Mouse (Mus musculus) induced T-regulatory cell, adult 2 months (primary cell): ENCODE data around the gene Cel.

Experiments
- DNase-seq: peaks from one replicate; pipeline ENCODE4 v3.0.0-alpha.2; 2012; ENCODE audit warnings: low read depth

Cel gene

DNA sequence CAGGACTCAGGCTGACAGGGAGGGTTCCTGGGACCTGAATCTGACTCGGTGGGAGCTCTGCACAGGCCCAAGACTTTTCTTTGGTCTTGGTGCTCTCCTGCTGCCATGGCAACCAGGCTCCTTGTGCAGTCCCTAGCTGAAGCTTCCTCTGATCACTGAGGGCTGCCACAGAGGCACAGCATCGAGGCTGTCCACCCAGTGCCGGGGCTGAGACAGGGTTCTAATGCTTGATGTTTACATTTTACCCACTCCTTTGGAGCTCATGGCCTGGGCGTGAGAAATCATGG is 25.6 kb downstream of the Cel start:
- DNase-seq = peak; percentile 55

DNA sequence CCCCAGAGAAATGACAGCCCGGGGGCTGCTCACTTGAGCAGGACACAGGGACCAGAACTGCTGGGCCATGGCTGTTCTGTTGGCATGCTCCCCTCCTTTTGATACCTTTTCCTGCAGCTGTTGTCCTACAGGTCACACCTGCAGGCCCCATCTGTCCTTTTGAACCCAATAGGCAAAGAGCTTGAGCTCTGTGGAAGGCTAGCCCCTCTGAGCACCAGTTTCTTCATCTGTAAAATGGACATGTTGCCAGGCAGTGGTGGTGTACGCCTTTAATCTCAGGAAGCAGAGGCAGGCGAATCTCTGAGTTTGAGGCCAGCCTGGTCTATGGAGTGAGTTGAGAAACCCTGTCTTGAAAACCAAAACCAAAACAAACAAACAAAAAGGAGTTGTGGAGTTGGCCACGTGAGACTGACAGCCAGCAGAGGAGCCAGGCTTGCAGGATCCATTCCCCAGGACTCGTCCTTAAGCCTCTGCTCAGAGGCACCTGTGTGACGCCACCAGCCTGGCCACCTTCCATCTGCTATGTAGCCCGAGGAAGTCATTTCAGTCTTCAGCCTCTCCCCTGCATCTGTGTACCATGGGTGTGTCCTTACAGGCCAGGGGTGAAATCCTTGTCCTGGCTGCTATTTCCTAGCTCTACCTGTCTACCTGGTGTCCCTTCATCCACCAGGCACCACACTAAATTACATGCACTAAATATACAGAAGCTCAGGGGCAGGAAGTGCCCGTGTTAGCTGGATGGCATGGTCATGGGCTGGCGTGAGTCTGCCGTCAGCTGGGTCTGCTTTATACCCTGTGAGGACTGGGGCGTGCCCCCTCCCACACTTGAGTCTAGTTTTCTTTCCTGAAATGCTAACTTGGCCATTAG is 26.2 kb downstream of the Cel start:
- DNase-seq = peak; percentile 43

DNA sequence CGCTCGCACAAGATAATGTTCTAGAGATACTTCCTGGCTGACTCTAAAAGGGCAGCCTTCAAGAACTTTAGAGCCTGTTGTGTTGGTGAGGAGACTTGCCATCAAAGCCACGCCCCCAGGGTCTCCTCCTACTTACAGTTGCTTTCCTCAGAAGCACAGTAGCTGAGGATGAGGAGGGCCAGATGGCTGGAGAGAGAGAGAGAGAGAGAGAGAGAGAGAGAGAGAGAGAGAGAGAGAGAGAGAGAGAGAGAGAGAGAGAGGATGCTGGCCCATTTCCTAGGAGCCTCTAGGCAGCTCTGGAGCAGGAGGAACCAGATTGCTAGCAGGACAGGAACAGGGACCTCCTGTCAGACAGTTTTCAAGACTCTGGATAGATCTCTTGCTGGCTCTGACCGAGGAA is 27.0 kb downstream of the Cel start:
- DNase-seq = peak; percentile 56

DNA sequence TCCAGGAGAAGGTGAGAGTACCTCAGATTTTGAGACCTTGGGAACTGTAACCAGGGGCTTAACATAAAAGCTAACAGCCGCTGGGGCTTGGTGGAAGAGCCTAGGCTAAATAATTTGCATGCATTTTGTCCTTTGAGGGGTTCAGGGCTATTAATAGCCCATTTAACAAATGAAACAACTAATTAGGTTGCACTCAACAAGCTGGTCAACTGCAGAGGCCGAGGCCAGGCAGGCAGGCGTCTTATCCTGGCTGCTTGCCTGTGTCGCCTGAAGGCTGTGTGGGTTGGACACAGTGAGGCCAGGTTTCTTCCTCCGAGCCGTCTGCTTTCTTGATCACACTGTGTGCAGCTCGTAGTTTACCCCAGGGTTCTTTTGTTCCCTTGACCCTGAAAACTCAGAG is 27.6 kb downstream of the Cel start:
- no peak for DNase-seq

DNA sequence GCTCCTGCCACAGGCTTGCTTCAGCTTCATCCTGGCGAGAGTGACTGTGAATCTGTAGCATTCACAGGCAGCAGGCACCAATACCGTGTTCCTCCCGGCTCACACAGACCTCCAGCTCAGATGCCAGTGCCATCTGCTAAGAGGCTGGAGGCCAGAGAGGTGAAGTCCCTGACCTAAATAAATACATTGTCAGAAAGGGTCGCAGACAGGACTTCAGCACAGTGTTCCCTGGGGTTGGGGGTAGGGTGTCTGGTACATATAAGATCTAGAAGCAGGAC is 28.0 kb downstream of the Cel start:
- no peak for DNase-seq

DNA sequence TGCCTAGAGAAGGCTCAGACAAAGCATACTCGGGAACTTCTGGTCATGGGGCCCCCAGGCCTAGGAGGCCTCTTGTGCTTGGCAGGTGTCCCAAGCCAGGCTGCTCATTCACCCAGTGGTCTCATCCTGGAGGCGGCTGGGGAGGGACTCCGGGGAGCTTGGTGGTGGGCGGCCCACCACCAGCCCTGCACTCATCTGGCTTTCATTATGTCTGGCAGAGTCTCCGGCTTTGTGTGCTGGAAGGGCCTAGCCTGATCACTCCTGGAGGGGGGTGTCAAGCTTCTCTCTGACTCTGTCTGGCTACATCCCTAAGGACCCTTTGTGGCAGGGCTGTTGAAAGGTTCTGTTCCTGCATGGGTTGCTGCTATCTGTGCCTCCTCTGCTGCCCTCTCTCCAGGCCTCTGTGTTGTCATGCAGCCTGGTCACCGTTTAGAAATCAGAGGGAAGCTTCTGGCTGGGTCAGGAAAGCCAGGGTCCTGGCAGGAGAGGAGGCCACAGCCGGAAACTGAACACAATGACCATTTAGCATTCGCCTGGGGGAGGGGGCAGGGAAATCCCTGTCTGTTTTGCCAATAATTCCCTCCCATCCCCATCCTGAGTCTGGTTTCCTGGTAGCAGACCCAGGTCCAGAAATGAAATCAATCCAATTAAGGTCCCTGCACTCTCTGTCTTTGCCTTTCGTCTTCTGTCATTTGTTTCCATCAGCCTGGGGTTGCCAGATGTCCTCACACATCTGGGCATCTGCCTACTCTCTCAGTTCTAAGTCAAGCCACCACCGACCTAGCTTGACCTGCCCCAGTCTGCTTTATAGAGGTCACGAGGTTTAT is 28.6 kb downstream of the Cel start:
- peak; percentile 13 for DNase-seq

DNA sequence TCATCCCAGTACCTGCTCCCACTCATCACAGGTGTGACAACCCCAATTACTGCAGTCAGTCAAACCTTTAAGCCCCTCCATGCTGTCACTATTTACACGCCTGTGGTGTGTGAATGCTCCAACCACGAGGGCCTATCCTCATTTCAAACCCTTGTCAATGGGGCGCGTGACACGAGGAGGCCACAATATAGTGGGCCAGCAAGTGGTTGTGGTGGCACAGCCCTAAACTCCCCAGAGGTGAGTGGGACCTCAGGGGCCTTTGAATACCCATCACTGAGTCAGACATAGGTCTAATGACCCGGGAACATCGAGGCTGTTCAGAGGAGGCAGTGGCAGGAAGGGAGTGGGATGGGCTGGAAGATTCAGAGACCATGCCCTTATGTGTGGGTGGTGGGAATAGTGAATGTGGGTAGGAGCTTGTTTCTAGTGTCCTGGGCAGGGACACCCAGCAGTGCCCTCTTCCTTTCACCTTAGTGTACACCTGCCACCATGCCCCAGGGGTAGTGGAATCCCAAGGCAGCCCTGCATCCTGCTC is 29.2 kb downstream of the Cel start:
- peak; percentile 56 for DNase-seq

DNA sequence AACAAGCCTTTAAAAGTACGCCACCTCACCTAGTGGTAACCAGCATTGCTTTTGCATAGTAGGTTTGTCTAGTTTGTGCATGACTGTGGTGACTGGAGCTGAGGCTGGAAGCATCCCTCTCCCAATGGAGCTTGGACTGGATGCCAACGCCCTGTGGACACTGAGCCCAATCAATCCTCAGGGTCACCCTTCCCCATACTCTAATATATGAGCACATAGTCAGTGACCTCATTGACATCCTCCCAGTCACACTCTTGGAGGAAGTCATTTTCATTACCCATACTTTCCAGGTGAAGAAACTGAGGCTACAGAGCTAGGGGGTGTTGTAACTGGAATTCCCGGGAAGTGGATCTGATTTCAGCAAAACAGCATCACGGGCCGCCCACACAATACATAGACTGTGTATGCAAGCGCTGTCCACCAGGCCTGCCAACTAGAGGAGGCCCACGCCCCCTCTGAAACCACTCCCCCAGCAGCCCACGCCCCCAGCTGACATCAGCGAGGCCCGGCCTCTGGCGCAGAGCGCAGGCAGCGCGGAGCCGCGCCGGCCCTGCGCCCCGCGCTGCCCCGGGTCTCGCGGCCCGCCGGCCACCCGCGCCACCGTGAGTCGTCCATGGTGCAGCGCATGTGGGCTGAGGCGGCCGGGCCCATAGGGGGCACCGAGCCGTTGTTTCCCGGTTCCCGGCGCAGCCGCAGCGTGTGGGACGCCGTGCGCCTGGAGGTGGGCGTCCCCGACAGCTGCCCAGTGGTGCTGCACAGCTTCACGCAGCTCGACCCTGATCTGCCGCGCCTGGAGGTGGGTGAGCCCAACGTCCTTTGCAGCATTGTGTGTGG is 30.0 kb downstream of the Cel start:
- DNase-seq = peak; percentile 93

DNA sequence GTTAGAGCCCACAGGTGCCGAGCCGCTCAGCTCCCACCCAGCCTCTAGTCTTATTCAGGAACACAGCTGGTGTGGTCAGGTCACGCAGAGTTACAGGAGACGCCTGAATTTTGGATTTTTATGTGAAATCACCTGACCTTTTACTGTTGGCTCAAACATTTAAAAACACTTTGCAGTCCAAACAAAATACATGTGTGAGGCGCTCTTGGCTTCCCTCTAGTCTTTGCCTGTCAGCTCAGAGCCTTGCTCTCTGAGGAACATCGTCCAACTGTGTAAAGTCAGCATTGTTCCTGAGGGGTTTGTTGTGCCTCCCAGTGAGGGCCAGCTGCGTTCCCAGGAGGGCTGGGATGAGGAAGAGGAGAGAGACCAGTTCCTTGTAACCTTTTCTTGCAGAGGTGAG is 32.9 kb downstream of the Cel start:
- DNase-seq = no peak

DNA sequence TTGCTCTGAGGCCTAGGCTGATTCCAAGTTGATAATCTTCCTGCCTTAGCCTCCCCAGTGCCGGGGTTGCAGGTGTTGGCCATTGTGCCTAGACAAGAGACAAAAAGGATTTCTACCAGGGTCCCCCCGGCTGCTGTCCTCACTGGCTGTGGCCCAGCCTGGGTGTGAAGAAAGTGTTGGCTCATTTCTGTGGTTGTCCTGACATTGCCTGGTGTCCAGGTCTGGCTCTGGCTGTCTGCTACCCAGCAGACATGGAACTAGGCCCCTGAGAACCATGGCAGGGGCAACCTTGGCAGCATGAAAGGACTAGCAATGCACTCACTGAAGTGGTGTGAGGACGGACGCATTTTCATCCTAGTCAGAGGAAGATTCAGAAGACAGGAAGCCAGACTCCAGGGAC is 33.3 kb downstream of the Cel start:
- DNase-seq = no peak

DNA sequence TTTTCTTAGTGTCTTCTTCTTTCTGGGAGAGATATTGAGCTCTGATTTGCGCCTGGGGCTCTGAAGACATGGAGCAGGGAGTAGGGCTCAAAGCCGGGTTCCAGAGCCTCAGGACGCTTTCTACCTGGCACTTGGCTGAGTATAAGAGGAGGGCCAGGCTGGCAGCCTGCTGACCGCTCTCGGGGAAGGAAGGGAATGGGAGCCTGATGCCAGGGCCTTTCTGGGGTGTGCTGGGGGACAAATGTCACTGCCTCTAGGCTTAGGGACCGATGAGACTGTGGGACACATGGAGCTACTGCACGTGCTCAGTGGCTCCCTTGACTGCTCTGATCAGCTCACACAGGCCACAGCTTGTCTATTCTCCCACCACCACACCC is 34.9 kb downstream of the Cel start:
- DNase-seq = no peak

DNA sequence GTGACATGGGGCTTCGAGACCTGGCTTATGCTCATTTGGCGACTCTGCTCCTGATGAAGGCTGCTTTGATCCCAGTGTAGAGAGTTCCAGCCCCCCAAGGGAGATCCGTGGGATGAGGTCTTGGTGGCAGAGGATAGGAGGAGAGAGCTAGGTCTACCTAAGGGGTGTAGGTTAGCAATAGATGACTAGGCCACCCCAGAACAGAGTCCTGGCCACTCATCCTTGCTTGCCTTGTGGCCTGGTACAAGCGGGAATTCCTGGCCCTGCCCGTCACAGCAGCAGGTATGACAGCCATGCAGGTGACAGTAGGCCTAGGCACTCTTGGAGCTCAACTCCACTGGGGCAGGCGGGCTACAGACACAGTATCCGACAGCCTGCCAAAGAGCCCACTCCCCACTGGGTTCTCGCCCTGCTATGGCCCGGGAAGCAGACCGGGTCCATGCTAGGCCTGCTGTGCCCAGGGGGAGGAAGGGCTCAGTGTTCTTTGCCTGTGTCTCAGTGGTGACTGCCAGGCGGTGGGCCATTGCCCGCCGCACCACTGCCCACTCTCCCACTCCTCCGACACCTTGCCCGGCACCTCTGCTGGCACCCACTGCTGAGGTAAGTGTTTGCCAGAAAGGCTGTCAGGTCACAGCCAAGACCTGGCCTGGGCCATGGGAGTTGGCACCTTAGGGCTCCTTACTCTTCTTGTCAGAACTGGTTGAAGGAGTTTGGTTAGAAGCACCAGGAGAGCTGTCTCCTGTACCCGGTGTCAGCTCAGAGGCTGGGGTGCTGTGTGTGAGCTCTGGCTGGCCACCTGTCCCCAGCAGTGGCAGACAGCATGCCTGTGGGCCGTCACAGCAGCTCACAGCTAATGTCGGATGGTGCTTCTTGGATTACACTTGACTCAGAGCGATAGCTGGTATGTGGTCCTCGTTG is 35.5 kb downstream of the Cel start:
- DNase-seq = no peak

DNA sequence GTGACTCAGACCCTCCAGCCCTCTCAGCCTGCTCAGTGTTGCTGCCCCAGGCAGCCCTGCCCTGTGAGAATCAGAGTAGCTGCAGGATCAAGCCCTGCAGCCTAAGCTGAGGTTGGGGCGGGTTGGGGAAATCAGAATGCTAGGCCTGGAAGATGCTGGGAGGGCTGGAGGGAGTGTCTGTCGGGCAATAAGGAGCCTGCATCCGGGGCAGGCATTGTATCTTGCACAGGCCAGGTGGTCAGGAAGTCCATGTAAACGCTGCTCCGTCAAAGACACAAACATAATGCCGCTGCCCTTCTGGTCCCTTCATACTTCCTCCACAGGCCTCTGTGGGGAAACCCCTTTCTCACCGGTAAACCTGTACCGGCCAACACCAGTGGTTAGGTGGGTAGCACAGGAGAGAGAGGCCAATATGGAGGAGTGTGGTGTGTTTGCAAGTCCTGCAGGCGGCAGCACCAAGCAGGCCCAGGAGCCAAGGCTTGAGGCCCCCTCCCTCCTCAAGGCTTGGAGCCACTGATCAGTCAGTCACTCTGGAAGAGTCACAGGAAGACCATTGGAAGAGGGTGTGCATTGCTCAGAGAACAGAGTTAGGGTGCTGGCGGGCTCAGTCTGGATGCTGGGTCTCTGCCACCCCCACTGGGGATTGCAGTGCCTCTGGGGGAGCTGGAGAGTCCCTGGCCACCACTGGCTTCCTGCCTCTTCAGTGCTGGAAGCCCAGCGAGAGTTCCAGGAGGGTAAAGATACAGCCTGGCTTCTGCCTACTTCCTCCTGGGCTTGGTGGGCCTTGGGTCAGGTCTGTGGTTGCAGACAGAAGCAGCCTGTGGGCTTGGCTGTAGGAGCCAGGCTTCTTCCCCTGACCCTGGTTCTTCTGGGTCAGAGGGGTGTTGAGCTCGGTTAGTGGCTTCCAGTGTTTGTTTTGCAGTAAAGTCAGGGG is 37.0 kb downstream of the Cel start:
- peak; percentile 90 for DNase-seq

DNA sequence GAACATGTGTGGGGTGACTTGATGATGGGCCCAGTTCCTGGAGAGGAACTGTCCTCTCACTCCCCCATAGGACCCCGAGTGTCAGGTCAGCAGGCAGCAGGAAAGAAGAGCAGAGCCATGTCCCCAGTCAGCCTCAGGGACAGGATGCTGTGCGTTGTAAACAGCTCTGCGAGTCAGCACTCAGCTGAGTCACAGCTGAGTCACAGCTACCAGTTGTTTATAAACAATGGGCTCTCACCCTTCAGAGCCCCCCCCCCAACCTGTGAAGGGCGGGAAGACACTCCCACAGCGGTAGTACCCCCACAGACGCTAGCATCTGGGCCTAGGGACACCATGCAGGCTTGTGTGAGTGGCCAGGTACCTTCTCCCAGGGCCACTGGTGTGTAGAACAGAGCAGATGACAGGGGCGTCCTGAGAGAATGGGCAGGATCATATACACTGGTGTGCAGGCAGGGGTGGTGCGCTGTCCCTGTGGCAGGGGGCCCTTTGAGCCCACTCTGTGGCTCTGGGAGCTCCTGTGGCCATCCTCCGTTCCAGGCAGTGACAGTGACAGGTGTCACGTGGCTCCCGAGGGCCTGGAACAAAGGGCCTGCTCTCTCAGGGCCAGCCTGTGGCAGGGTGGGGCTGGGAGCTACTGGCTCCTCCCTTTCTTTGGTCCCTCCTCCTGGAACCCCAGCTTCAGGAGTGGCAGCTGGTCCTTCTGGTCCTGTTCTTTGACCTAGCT is 37.8 kb downstream of the Cel start:
- DNase-seq = peak; percentile 91

DNA sequence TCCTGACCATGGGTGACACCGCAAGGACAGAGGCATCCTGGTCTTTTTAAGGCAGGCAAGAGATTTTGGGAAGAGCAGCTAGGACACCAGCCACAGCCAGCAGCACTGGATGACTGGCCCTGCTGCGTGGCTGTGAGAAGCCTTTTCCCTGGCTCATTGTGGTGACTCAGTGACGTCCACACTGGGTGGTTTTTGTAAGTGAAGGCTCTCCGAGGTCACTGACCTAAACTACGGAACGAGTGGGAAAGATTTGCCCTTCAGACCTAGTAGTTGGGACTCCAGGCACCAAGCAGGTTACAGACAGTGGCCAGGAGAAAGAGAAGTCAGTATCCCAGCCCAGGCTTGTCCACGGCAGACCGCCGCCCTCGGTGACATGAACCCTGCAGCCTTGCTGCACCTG is 38.8 kb downstream of the Cel start:
- peak; percentile 55 for DNase-seq

DNA sequence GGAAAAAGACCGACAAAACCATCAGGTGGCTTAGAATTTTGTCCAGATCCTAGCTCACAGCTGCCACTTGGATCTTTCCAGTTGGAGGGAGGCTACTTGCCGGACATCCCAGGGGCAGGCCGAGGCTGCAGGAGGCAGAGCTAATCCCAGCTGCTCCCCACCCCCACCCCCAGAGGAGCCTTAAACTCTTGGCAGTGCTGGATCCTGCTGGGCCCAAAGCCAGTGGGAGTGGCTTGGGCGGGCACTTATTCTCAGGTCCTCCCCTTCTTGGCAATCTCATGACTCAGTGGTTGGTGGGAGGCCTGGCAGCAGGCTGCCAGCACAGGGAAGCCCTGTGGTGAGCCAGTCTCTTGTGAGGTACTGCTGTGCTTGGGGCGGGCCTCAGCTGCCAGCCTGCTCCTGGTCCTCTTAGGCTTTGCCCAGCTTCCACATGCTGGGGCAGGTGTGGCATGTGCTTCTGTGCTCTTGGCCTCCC is 39.5 kb downstream of the Cel start:
- peak; percentile 87 for DNase-seq

DNA sequence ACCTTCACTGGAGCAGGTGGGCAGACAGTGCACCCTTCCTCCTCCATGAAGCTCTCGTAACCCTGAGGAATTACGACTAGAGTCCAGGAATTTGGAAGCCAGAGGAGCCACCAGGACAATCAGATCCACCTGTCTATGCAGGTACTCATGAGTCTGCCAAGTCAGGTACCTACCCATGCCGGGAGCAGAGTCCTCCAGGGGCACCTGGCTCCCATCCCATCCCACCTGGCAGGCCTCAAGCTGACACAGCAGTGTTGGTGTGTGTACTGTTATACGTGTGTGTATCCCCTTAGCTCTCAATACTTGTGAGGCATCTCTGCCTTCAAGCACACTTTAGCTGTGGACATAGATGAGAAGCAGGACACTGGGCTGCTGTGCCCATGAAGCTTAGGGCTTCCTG is 41.0 kb downstream of the Cel start:
- DNase-seq = peak; percentile 36

DNA sequence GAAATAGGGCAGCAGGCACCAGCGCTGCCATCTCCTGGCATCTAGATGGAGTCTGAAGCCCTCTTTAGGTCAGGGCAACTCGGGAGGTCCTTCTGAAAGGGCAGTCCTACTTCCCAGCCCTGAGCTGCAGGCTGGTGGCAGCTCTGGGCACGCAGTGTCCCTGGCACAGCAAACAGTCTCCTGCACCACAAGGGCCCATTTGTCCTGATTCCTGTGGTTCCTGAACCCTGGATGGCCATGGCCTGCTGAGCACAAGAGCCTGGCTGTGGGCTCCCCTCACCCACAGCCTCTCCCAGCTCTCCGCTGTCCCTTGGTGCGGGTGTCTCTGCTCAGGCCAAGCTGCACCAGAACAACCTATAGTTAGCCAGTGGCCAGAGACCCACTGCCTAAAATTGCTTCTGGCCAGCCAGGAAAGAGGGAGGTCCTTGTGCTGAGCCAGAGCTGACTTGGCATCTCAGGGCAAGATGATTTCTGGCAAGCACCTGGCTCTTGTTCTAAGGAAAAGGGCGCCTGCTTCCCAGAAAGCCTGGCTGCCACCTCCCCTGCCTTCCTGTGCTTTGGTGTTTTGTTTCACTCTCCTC is 41.5 kb downstream of the Cel start:
- DNase-seq = no peak

DNA sequence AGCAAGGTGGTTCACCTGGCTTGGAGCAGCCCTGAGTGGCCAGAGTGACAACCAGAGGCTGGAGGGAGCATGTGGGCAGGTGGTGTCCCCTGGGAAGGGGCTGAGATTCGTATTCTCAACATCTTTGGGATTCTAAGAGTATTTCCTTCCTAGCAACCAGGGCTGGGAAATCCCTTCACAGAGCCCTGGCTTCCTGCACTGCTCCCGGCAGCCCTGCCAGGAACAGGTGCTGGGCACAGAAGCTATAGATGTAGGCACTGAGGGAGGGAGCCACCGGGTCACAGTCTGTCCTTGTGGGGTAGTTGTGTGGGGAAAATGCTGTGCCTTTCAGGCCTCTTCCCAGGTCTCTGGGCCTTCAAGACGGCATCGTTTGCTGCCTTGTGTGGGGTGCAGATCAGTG is 42.6 kb downstream of the Cel start:
- DNase-seq = no peak
